Mouse (Mus musculus): ENCODE measurements at regions not wholly inside any gene's neighbourhood (a gene's known extent, or its start where the extent isn't known, plus 50 kb on each side); places are given as distances from the start of the nearest gene placed in this dataset.

DNA sequence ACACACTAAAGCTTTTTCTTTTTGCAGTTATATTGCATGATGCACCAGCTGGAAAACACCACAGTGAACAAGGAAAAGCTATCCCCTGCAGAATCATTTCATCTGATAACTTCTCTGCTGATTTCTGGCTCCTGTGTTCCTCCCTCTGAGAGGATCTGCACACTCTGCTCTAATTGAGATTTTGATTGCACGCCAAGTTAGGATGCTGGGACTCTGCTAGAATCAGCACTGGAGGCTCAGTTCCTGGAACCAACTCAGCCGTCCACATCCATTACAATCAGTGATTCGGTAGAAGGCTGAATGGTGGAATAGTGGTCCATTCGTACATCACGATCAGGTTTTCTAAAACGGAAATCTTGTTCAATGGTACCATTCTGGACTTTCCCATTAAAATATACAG is 434.1 kb downstream of the Tox3 start:
- in situ Hi-C loops (cut with MboI, MseI), result no loop called here

- in situ Hi-C loops (cut with MboI, MseI), result no loop called here
Measured at GRCm38 (mm10) chr8:89906200-89906599, 441.9 kb downstream of the Tox3 start.

DNA sequence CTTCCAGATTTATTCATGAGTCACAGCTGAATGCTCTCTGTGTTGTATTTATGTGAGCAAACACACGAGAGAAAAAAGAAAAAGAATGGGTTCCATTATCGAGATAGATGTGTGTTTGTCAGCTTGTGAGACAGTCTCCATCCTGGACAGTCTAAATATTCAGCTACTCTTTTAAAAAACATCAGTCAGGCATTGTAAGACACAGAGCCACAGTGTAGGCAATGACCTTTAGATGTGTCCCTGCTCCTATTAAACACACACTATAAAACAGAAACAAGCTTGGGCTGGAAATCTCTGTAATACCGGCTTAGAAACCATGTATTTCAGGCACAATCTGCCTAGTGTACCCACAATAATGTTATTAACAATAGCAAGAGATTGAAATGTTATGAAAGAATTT is 442.6 kb downstream of the Tox3 start:
- in situ Hi-C loops (cut with MboI, MseI), result no loop called here

DNA sequence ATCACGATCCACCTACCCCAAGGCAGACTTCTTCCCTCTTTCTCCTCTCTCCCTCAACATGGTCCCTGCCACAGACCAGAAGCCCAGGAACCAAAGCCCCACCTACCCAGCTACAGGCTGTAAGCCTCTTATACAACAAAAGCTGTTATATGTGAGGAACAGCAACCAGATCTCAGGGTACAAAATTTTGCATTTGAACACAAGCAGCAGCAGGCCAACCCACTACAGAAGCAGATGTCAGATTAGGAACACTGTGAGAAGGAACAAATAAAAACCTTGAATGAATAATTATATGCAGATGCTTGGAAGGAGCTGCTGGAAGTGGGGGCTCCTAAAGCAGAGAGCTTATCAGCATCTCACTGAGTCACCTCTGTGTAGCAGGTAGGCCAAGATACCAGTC is 444.8 kb downstream of the Tox3 start:
- in situ Hi-C loops (cut with MboI, MseI), result no loop called here

DNA sequence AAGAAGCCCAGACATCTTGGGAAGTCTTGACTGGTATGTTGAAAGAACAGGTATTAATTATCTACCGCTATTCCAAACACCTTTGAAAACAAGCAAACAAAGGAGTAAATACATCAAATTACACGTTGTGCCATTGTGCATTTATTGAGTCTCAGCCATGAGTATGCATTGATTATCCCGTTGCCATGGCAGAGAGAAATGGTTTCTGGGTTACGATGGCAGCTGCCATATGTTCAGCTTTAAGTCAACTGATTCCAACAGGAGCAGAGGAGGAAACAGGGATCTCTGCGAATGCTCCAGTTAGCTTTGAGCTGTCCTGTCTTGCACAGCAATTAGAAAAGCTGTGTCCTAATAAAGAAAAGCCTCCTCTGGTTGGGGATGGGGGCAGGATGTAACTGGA is 475.4 kb downstream of the Tox3 start:
- in situ Hi-C loops (cut with MboI, MseI), result no loop called here

- in situ Hi-C loops (cut with MboI, MseI), result no loop called here
Measured at GRCm38 (mm10) chr8:89871966-89872365, 476.2 kb downstream of the Tox3 start.

- in situ Hi-C loops (cut with MboI, MseI), result no loop called here
Measured at GRCm38 (mm10) chr8:89859813-89860212, 488.3 kb downstream of the Tox3 start.

GRCm38 (mm10) chr8:89858706-89859385 is 489.3 kb downstream of the Tox3 start:
- in situ Hi-C loops (cut with MboI, MseI), result no loop called here

DNA sequence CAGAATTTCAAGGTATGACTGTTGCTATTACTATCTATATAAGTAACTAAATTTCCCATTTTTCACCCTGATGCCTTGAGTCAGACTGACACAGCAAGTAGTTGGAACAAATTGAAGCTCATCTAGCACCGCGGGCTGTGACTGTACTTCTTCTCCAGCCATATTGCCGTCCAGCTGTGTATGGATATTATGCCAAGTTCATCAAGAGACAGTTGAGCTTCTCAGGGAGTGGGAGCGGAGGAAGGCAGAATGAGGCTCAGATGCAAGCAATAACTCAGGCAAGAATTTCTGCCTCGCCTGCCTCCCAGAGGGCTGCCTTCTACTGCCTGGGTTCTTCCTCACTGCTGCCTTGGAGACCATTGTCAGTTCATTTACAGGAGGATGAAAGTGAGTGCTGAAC is 492.6 kb downstream of the Tox3 start:
- in situ Hi-C loops (cut with MboI, MseI), result no loop called here

DNA sequence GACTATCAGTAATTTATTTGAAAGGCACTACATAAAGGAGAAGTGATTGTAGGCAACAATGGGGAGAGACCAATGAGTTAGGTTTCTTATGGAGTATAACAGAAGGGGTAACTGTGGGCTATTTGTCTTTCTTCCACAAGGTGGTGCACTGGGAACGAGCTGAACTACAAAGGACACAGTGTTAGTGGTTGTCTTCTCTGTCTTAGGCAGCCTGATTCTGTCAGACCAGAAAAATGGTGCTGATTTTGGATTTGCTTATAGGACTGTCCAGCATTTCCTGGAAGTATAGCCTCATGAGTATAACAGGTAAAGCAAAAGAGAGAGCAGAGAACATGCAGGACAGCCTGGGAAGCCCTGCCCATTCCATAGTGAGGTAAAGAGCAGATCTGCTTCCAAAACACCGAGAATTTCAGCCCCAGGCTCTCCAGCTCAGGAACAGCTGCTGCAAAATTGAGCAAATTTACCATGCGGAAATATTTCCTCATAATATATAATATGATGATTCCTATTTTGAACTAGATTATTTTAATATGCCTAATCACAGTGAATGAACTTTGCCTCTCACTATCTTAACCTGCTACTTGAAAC is 497.8 kb downstream of the Tox3 start:
- in situ Hi-C loops (cut with MboI, MseI), result no loop called here

DNA sequence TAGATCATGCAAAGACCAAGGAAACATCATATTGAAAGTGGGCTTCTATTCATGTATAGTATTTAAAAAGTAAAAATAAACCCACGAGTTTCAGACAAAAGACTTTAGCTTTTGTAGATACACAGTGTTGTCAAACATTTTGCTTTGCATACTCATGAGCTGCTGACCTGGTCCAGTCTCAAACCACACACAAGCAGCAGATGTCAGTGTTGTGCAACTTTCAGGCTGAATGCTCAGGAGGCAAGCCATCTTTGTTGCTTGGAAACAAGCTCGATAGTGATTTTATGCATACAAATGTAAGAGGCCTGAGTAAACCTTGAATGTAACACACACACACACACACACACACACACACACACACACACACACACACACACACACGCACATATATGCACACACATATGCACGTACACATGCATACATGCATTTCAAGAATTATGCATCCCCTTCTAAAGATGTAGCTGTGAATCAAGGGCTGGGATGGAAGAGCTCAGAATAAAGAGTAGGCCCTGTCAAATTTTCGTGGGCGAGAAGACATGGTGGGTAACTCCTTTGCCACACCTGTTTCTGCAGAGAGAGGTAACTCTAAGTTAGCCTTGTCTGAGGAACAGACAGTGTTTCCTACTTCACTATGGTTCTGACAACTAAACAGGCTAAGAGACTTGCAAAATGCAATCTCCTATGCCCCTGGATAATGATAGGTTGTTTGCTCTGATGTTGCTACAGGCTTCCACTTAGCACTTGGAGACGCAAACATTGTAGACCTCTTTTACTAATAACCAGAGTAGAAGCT is 498.5 kb downstream of the Tox3 start:
- in situ Hi-C loops (cut with MboI, MseI), result no loop called here

DNA sequence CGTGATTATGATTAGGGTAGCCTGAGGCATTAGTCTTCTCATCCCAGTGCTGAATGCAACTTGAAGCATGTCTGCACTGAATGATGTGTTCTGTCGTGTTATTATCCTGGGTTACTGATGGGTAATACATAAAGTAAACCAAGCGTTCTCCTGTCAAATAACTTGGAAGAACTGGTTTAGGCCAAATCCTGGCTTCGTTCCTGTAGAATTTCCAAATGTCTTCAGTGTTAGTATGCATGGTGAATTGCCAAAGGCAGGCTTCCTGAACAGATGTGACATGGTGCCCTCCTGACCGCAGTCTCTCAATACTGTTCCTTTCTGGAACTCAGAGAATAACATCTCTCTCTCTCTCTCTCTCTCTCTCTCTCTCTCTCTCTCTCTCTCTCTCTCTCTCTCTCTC is 509.6 kb downstream of the Tox3 start:
- in situ Hi-C loops (cut with MboI, MseI), result no loop called here

GRCm38 (mm10) chr8:89833715-89834114 is 514.4 kb downstream of the Tox3 start:
- in situ Hi-C loops (cut with MboI, MseI), result no loop called here

DNA sequence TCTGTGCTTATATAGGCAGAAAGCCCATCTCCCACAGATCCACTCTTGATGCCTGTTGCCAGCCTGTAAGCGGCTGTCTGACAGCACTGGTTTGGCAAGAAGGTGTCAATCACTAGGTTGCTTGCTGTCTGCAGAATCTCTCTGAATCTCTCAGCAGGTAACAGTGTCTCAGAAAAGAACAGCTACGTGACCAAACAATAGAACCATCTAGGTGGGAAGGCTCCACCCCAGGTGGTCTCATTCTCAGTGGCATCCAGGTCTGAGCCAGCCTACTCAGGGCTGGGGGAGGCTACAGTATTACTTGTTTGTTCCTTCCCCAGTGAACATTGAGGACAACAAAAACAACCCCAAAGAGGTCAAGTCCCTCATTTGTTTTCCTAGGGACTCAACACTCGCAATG is 523.6 kb downstream of the Tox3 start:
- in situ Hi-C loops (cut with MboI, MseI), result no loop called here

DNA sequence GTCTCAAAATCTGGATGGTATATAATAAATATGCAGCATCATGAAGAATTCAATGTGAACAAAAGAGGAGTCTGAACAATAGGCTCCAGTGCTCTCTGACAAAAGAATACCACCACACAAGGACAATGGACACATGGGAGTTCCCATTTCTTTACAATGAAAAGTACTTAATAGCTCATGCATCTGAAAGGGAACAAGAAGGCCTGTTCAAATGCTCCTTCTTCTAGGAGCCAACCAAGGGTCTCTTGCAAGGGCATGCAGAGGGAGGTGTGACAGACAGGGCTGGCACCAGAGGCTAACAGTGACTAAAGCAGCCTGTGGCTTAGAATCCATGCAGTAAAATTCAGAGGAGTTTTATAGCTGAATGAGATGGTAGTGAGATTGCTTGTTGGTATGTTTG is 524.5 kb downstream of the Tox3 start:
- in situ Hi-C loops (cut with MboI, MseI), result no loop called here

GRCm38 (mm10) chr8:89812036-89812711 is 536.0 kb downstream of the Tox3 start:
- in situ Hi-C loops (cut with MboI, MseI), result no loop called here

DNA sequence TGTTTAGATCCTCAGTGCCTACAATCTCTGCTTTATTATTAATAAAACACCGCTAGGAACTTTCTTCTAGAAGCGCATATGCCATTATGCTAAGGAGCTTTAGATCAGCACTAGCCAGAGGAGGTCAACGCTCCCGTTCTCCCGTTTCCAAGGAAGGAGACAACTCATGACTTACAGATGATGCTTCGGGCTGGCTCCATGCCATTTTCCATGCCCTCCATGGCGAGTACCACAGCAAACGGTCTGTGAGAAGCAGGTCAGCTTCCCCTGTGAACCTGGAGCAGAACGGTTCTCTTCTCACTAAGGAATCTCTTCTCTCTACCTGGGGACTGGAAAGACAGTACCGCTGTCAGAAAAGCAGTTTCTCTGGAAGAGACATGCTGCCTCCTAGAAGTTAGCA is 559.8 kb downstream of the Tox3 start:
- in situ Hi-C loops (cut with MboI, MseI), result no loop called here

GRCm38 (mm10) chr8:89787050-89787905 is 560.9 kb downstream of the Tox3 start:
- in situ Hi-C loops (cut with MboI, MseI), result no loop called here

- in situ Hi-C loops (cut with MboI, MseI), result no loop called here
Measured at GRCm38 (mm10) chr8:89785011-89785410, 563.1 kb downstream of the Tox3 start.

- in situ Hi-C loops (cut with MboI, MseI), result no loop called here
Measured at GRCm38 (mm10) chr8:89783311-89783710, 564.8 kb downstream of the Tox3 start.

GRCm38 (mm10) chr8:89766387-89766786 is 581.8 kb downstream of the Tox3 start:
- in situ Hi-C loops (cut with MboI, MseI), result no loop called here
